Mouse (Mus musculus) retina, adult 2 months (tissue): ENCODE results near the gene Bicc1.

ENCODE experiments used
- DNase-seq: peaks from one replicate; pipeline ENCODE4 v3.0.0-alpha.2; 2012; ENCODE audit warnings: low read depth, low spot score

Gene Bicc1

DNA sequence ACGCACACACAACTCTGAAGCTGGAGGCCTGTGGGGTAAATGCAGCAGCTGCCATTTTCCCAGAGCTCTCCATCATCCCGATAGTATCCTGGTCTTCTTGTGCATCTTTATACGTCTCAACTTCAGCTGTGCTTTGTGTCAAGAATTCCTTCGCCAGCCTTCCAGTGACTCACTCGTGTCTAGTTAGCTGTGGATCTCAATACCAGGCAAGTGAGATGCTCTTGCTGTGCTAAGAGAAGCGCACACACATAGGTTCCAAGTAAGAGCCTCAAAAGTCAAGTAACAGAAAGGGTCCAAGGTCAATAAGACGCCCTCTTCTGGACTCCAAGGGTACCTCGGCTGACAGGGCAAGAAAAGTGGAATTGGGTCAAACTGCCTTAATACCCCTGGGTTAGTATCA is 37.0 kb downstream of the Bicc1 start:
- no peak for DNase-seq

GRCm38 (mm10) chr10:71120769-71121165 is 38.7 kb downstream of the Bicc1 start:
- no peak for DNase-seq

DNA sequence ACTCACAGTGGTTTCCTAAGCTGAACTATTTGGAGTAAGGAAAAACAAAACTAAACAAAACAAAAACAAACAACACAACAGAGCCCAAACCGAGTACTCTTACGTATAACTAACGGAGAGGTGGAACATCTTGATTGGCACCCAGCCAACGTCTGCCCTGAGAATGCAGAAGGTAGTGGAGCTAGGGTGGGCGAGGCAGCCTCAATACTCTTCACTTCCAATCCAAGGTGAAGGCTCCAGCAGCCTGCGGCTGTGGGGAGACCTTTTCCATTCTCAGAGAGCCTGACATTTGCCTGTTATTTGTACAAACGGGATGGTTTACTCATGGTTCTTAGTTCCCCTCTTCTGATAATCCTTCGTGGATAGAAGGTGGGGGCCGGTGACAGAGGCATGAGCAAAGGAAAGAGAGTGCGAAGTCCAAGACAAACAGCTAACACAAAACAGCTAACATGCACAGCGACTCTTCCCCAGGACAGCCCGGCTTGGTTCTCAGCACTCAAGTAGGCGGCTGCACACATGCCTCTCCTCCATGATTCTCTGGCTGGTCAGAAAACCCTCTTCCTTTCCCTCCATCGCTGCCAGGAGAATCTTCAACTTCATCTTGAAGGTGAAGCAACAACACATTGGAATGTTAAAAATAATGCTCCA is 39.3 kb downstream of the Bicc1 start:
- DNase-seq, result no peak

DNA sequence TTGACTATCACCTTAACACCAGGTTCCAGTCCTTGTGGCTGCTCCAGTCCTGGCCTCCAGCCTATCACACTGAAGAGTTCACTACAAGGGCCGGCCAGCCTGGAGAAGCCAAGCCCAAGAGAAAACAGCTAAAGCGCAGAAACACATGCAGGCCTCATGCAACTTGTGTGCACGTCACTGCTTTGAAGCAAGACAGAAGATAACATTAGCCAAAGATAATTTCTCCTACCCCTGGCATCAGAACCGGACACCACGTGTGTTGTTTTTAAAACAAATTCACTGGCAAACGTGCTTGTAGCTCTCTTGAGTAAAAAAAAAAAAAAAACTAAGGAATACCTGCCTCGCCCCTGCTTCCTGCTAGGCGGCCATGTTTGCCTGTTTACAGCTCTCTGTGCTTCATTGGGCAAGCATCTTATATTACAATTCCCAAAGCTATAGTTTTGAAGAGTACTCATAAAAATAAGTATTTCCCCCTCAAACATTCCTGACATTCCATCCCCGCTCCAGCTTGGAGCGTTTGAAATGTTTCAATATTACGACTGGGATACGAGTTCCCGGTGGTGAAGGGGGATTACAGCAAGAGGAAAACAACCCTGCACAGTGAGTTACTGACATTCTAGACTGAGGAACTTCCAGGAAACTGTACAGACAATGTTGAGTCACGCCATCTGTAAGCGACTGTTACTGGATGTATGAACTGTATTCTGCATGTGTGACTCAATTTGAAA is 40.2 kb downstream of the Bicc1 start:
- no peak for DNase-seq

- DNase-seq, result no peak
Measured at GRCm38 (mm10) chr10:71117766-71118165, 41.7 kb downstream of the Bicc1 start.

- no peak for DNase-seq
Measured at GRCm38 (mm10) chr10:71114260-71114920, 45.1 kb downstream of the Bicc1 start.

DNA sequence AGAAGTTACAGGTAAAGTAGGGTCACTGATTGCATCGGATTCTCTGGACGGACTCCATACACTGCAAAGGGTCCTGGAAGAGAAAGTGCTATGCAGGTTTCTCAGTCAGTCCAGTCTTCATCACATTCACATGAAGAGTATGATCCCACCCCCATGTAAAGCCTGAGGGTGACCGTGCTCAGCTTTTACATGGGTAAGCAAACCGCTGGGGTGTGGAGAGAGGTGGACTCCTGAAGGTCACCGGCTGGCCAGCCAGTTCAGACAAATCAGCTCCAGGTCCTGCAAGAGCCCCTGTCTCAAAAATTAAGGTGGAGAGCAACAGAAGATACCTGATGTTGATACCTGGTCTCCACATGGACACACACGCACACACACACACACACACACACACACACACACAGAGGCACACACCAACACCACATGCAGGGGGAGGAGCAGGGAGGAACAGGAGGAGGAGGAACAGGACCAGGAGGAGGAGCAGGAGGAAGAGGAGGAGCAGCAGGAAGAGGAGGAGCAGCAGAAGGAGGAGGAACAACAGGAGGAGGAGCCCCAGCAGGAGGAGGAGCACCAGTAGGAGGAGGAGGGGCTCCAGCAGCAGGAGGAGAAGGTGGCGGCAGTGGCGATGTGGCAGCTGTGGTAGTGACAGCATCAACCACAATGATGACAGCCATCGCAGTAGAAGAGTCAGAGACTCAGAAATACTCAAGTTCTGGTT is 52.9 kb downstream of the Bicc1 start:
- DNase-seq, result no peak

DNA sequence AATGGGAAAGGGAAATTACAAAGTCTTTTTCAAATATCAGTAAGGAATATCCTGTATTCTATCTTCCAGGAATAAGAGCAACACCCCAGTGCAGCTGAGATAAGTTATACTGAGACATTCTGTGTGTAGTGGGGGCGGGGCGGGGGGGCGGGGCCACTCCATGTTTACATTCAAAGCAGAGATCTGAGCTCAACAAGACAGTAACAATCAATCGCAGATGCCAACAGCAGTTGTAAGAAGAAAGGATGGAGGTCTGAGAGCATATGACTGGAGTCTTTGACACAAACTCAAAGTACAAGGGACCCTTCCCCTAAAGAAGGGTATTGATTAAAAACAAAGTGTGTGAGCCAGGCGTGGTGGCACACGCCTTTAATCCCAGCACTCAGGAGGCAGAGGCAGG is 54.7 kb downstream of the Bicc1 start:
- DNase-seq, result no peak

DNA sequence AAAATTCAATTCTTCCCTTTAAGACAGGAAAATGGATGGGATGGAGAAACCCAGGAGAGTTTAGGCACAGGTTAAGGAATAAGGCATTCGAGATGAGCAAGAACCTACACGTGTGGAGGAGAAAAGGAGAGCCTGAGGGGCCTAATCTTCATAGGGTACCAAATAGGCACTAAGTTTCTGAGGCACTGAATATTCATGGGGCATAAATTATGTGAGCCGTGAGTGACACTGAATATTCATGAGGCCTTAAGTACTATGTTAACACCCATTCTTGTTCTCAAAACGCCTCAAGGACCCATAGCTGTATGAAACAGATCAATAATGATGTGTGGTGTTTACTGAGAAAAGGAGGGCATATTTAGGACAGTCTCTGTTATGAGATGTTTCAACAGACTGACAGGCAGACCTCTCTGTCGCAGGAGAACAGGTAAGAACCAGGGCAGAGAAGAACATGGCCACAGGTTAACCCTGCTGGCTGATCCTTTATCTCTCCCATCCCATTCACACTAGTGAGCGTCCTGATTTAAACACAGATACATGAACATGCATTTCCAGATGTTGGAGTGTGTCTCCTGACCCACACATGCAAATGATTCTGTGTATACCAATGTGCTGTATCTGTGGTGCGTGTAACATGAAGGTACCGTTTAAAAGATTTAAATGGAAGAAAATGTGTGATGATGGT is 58.5 kb downstream of the Bicc1 start:
- no peak for DNase-seq

DNA sequence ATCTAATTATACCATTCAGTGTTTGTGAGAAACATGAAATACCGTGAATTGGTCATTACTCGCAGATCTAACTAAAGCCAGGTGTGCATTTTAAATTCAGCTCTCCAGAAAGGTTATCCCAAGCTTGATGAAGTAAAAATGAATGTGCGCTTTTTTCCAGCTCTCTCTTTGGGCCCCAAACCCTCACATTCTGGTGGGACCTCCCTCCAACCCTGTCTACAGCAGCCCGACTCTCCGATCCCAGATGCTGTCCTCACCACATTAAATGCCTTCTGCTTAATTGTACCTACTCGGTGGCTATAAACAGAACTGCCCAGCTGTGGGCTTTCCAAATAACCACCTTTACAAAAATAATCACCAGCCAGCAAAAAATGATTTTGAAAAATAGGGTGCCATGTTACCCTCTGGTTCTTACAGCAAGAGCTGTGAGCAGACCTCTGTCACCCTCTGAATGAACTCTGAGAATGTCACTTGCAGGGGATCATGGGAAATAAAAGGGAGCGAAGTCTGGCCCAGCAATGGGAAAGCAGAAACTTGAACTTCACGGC is 64.7 kb downstream of the Bicc1 start:
- DNase-seq, result no peak

- no peak for DNase-seq
Measured at GRCm38 (mm10) chr10:71093312-71093711, 66.2 kb downstream of the Bicc1 start.

GRCm38 (mm10) chr10:71087359-71087716 is 72.2 kb downstream of the Bicc1 start:
- DNase-seq, result no peak

DNA sequence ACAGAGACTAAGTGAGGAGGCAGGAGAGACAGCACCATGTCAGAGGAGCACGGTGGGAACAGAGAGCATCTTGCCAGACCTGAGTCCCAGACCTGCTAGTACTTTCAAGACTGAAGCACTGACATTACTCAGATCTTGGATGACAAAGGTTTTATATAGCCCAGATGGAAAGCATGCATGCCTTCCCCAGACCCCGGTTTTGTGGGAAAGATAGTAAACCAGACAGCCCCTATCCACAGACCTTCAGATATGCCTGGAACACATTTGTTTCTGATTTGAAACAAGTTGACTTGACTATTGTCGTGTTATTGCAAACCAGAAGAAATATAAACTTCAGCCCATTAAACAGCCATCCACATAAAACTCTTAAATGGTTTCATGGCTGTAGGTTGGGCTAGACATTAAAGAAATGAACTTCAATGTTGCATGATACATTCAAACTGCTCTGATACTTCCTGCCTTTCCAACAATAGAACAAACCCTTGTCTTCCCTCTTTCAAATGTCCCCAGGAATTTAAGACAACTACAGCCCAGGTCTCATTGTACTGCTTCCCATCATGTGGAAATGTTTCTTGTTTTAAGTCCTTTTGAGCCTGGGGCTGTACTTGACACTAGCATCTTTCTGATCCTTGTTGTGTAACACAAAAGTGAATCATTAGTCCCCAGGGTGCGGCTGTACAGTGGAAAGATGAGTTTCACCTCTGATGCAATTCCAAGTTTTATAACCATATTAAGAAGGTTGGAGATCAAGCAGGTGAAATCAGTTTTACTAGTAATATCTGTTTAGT is 72.7 kb downstream of the Bicc1 start:
- DNase-seq, result no peak

DNA sequence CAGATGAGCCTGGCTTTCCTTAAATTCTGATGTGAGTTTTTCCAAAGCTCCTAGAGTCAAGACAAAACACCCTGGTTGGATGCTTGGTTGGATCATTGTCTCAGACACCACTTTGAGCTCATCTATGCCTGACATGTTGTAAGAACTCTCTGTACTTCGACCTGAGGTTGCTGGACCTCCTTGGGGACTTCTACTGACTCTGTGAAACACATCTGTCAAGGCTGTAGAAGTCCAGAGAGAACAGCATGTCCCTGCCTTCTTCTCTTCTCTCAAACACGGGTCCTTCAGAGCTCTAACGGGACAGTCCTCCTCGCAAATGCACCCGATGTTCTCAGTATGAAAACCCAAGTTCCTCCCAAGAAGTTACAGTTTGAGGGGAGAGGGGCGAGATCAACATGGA is 76.5 kb downstream of the Bicc1 start:
- no peak for DNase-seq

DNA sequence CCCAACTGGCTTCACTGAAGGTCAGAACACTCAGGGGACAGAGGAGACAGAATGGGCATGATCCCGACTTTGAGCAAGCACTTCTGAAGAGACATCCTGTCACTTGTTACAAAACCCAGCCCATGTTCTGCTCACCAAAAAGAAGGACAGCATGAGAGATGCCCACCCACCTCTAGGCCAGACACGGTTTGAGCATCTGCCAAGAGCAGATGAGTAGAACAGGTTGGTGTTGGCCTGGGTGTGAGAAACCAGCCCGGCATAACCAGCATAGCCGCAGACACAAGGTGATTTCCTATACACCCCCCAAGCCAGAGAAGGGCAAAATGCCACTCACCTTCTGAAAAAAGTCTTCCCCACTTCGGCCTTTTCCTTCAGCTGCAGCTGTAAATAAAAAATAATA is 80.6 kb downstream of the Bicc1 start:
- DNase-seq, result no peak

- no peak for DNase-seq
Measured at GRCm38 (mm10) chr10:71065009-71065408, 94.5 kb downstream of the Bicc1 start.

DNA sequence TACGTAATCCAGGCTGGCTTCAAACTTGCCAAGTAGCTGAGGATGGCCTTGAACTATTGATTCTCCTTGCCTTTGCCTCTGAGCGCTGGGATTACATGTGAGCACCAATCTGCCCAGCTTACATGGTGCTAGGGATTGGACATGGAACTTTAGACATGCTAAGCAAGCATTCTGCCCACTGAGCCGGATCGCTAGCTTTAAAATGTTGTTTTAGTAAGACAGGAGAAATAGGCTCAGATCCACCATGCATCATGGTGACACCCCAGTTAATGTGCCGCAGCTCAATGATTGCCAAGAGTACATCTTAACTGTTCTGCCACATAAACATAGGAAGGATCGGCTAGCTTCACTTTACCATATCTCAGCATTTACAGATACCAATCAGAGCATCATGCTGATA is 94.9 kb downstream of the Bicc1 start:
- no peak for DNase-seq

DNA sequence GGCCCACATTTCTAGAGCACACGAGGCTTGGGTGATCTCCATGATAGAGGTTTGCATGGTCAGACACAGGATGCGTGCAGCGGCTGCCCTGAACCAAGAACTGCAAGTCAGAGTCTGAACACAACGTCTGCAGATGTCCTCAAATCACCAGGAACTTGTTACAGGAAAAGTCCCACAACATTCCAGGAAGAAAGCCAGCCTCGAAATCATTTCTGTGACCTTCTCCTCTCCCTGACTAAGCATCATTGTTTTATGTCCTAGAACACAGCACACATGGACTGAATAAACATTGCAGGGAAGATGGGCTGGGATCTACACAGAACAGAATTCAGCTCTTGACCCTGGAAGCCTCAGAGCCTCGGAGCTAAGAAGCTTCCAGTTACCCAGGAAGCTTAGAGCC is 97.3 kb downstream of the Bicc1 start:
- DNase-seq, result no peak

DNA sequence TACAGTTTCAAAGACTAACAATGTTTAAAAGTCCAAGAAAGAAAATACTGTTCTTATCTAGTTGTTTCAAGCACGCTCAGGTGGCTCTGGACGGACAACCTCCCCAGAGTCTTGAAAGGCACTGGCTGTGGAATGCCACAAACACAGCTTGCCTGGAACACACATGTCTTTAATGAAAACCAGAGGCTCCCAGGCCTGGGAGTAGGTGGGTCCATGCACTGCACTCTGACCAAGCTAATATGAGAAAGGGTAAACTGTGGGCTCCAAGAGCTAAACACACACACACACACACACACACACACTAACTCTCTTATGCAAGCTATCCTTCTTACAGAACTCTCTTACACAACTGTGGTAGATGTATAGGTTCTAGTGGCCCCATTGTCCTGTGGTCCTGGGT is 99.2 kb downstream of the Bicc1 start:
- no peak for DNase-seq

- DNase-seq, result no peak
Measured at GRCm38 (mm10) chr10:71058616-71059247, 100.8 kb downstream of the Bicc1 start.
